Mouse (Mus musculus): ENCODE results near the gene Rasgef1b. TPM values are rescaled to one million over a fixed set of nuclear protein-coding genes. Genes with fewer than 3 reads are reported as not detected.

Rasgef1b gene
- polyA plus RNA-seq, 1 experiment from 2014 or later: 8.5 TPM

DNA sequence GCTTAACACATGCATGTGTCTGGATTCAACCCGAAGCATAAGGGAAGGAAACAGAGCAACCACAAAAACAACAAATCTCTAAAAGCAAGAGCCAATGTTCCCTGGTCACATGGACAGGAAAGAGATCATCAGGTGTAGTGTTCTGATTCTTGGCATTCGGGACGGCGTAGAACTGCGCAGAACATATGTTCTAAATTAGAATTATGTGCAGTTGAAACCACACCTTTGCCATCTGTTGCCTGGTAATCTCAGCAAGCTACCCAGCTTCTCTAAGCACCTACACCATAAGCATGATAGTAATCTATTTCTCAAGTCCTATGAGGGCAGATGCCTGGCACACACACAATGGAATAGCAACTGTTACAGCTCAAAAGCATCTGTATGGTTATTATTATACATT lies 27.1 kb downstream of the Rasgef1b start:
- WGBS: 49% methylated on average over 5 of the region's 5 CpGs
- H3K9ac ChIP-seq: no peak overlapping the region

DNA sequence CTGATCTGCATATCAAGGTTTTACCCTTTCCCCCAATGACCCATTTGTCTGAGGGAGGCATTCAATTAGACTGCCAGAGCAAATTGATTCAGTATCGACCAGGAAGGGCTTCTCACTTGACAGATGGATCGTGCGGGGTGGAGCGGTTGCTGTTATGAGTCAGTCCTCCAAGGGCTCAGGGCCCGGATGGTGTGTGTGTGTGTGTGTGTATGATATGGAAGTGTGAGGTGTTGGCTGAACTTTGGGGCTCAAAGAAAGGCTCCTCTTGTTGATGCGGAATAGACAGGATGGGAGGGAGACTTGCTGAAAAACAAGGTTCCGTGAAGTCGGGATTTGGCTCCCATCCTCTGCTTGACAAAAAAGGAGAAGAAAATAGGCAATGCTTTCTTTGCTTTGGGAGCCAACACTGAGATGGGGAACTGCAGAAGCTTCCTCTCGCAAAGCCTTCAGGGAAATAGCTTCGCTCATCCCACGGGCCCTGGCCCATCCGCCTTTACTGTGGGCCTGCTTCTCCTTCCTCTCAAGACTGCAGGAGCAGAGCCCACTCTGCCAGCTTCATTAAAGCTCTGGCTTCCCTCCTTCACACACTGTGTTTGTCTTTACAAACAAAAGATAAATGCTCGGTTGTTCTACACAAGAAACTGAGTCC lies 34.0 kb downstream of the Rasgef1b start:
- peaks cover 3% of the 10 kb centered on the region; the same call in 1 of the 2 replicates for H3K4me1 ChIP-seq
- no peak overlapping the region for H3K27ac ChIP-seq
- H3K4me3 ChIP-seq: no peak overlapping the region
- no peaks in the 10 kb centered on the region for H3K9me3 ChIP-seq
- no peaks in the 10 kb centered on the region for H3K36me3 ChIP-seq
- no peak for ATAC-seq (ENCODE audit: insufficient number of reproducible peaks, insufficient read depth, low FRiP score, low TSS enrichment, low read depth)
- no peak overlapping the region for H3K4me2 ChIP-seq
- H3K27me3 ChIP-seq: no peaks in the 10 kb centered on the region; the same call in 1 of the 2 replicates
- 80% methylated on average over 13 of the region's 13 CpGs for WGBS
- no peak overlapping the region for H3K9ac ChIP-seq

More for the DNA sequence above, 27.1 kb downstream of the Rasgef1b start:
- Histone ChIP-seq H3K4me1 (0 out of 2 replicates have a peak, but pooled peaks cover 3% of the 10 kb centered on the region), H3K36me3 (no peaks in the 10 kb centered on the region), H3K27me3 (no peaks in the 10 kb centered on the region), H3K9me3 (no peaks in the 10 kb centered on the region), H3K4me3 (no peak overlapping the region), H3K4me2 (no peak overlapping the region), H3K27ac (no peak overlapping the region)
- no peak for ATAC-seq (ENCODE audit: insufficient number of reproducible peaks, insufficient read depth, low FRiP score, low TSS enrichment, low read depth)

DNA sequence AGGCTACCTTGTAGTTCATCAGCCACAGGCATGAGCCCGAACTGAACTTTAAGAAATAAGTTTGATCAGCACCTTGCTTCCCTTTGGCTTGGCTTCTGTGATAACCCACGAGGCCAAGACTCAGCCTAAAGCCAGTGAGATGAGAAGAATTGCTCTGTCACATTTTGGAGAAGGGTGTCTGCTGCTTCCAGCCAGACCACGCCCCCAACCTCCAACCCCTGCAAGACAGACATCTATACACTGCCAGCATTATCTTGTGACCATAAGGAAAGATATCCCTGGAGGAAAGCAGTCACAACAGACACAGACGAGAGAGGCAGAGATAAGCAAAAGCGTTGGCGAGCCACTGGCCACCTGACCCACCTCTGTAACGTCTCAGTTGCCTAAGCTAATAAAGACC lies 39.0 kb downstream of the Rasgef1b start:
- peaks cover 5% of the 10 kb centered on the region; the same call in 1 of the 2 replicates for H3K4me1 ChIP-seq

DNA sequence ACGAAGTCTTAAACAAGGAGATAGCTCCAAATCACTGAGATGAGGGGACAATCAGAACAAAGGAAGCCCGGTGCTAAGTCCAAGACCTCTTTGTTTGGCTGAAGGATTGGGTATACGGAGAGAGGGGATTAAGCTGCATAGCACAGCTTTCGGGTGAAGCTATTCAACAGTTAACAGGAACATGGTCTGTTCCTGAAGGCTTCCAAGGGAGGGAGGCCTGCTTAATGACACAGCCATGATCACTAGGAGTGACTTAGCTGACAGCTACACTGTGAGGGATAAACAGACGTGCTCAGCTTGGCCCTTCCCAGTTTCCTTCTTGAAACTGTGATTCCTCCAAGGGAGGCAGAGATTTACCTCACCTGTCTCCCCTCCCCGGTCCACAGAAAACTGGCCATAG lies 41.0 kb downstream of the Rasgef1b start:
- peaks cover 5% of the 10 kb centered on the region; the same call in 1 of the 2 replicates for H3K4me1 ChIP-seq
- no peak for ATAC-seq (ENCODE audit: insufficient number of reproducible peaks, insufficient read depth, low FRiP score, low TSS enrichment, low read depth)
- H3K27ac ChIP-seq: no peak overlapping the region
- 22% methylated on average over 6 of the region's 6 CpGs for WGBS
- no peaks in the 10 kb centered on the region; the same call in 1 of the 2 replicates for H3K27me3 ChIP-seq
- no peaks in the 10 kb centered on the region for H3K36me3 ChIP-seq
- no peak overlapping the region for H3K9ac ChIP-seq
- H3K4me3 ChIP-seq: no peak overlapping the region
- H3K9me3 ChIP-seq: no peaks in the 10 kb centered on the region
- H3K4me2 ChIP-seq: no peak overlapping the region

More for the DNA sequence above, 39.0 kb downstream of the Rasgef1b start:
- H3K9ac ChIP-seq: no peak overlapping the region
- H3K27me3 ChIP-seq: no peaks in the 10 kb centered on the region; the same call in 1 of the 2 replicates
- no peak overlapping the region for H3K4me3 ChIP-seq
- H3K27ac ChIP-seq: no peak overlapping the region
- H3K4me2 ChIP-seq: no peak overlapping the region
- ATAC-seq (ENCODE audit: insufficient number of reproducible peaks, insufficient read depth, low FRiP score, low TSS enrichment, low read depth): no peak
- H3K36me3 ChIP-seq: no peaks in the 10 kb centered on the region
- H3K9me3 ChIP-seq: no peaks in the 10 kb centered on the region
- WGBS: 47% methylated on average over 7 of the region's 7 CpGs

DNA sequence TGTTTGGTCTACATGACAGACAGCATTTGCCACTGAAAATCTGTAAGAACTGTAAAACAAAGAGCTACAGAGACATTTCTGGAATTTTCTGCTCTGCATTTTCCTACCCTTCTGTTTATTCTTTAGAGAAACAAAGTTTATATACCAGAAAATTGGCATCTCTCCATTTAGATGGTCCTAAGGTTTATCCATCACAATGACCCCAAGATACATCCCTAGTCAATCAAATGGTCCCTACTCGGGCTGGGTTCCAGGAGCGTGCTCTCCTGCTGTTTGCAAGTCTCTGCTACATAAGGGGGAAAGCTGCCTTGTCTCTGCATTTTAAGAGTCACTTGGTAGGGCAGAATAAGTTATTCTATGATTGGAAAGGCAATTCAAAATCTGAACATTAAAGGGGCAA lies 44.8 kb downstream of the Rasgef1b start:
- Histone ChIP-seq H3K4me3 (no peak overlapping the region), H3K4me1 (no peaks in the 10 kb centered on the region), H3K9me3 (no peaks in the 10 kb centered on the region), H3K27ac (no peak overlapping the region), H3K9ac (no peak overlapping the region), H3K4me2 (no peak overlapping the region), H3K36me3 (no peaks in the 10 kb centered on the region), H3K27me3 (no peaks in the 10 kb centered on the region)
- WGBS: 45% methylated on average over 2 of the region's 2 CpGs
- no peak for ATAC-seq (ENCODE audit: insufficient number of reproducible peaks, insufficient read depth, low FRiP score, low TSS enrichment, low read depth)

DNA sequence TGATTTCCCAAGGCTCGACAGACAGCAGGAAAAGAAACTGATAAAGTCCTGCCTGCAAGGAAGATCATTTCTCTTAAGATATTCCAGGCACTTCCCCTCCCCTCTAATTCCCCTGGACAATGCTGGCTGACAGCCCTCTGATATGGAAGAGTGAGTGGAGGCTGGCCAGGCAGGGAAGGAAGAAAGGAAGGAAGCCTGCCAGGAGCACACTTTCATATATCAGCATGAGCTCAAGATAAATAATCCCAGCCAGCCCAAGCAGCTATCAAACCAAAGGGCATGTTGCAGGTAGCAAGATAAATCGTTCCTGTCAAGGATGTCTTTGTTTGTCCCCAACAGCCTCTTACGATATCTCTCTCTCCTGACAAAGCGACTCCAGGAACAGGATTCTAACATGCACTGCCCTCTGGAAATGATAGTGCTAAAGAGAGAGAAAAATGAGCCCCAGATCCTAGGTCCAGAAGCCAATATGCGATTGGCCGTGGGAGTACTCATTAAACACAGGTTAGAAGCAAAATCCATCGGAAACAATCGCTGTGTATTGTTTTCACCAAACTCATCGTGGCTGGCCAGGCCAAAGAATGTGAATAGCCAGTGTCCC lies 58.8 kb downstream of the Rasgef1b start:
- Histone ChIP-seq H3K4me3 (no peak overlapping the region), H3K36me3 (no peaks in the 10 kb centered on the region), H3K9me3 (no peaks in the 10 kb centered on the region), H3K27me3 (no peaks in the 10 kb centered on the region), H3K27ac (no peak overlapping the region), H3K9ac (no peak overlapping the region), H3K4me1 (peaks cover 6% of the 10 kb centered on the region; the same call in 1 of the 2 replicates), H3K4me2 (no peak overlapping the region)
- 77% methylated on average over 9 of the region's 9 CpGs for WGBS
- no peak for ATAC-seq (ENCODE audit: insufficient number of reproducible peaks, insufficient read depth, low FRiP score, low TSS enrichment, low read depth)

DNA sequence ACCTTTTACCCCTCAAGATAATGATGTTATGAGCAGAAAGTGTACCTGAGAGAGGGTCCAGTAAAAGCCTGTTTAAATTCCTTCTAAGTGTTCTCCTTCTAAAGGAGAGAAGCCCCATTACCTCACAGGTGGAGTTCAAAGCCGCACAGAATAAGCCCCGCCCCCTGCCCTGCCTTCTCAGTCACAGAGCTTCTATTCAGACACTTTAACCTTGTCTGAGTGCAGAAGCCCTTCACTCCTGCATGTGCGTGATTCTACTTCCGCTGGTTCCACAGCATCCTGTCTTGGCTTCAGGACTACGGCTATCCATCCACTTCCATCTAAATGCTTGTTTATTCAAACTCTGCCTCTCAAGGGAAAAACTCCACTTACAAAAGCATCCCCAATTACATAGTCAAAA lies 72.8 kb downstream of the Rasgef1b start:
- no peaks in the 10 kb centered on the region; the same call in 1 of the 2 replicates for H3K9me3 ChIP-seq
- no peaks in the 10 kb centered on the region for H3K27me3 ChIP-seq
- H3K36me3 ChIP-seq: no peaks in the 10 kb centered on the region
- no peak for ATAC-seq (ENCODE audit: insufficient number of reproducible peaks, insufficient read depth, low FRiP score, low TSS enrichment, low read depth)
- no peak overlapping the region for H3K4me2 ChIP-seq
- 45% methylated on average over 5 of the region's 5 CpGs for WGBS
- no peak overlapping the region for H3K27ac ChIP-seq
- H3K4me3 ChIP-seq: no peak overlapping the region
- 0 out of 2 replicates have a peak, but pooled peaks cover 3% of the 10 kb centered on the region for H3K4me1 ChIP-seq
- H3K9ac ChIP-seq: no peak overlapping the region

DNA sequence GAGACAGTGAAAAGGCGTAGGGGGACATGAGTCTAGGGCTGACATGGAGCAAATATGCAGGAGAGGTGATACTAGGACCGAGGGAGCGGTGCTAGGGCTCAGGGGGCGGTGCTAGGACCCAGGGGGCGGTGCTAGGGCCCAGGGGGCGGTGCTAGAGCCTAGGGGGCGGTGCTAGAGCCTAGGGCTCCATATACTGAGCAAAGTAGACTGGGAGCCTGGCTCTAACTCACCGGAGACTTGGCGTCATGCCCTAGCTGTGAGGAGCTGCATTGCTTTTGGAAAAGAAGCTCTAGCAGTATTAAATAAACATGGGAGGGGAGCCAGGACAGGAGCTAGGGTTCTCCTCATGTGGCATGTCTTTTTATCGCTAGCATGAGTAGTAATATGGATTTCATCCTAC lies 75.9 kb downstream of the Rasgef1b start:
- 0 out of 2 replicates have a peak, but pooled peaks cover 3% of the 10 kb centered on the region for H3K4me1 ChIP-seq
- H3K4me3 ChIP-seq: no peak overlapping the region
- no peaks in the 10 kb centered on the region for H3K27me3 ChIP-seq
- H3K9me3 ChIP-seq: no peaks in the 10 kb centered on the region; the same call in 1 of the 2 replicates
- H3K36me3 ChIP-seq: no peaks in the 10 kb centered on the region
- no peak for ATAC-seq (ENCODE audit: insufficient number of reproducible peaks, insufficient read depth, low FRiP score, low TSS enrichment, low read depth)
- WGBS: 78% methylated on average over 10 of the region's 10 CpGs
- H3K9ac ChIP-seq: no peak overlapping the region
- H3K27ac ChIP-seq: no peak overlapping the region
- H3K4me2 ChIP-seq: no peak overlapping the region

DNA sequence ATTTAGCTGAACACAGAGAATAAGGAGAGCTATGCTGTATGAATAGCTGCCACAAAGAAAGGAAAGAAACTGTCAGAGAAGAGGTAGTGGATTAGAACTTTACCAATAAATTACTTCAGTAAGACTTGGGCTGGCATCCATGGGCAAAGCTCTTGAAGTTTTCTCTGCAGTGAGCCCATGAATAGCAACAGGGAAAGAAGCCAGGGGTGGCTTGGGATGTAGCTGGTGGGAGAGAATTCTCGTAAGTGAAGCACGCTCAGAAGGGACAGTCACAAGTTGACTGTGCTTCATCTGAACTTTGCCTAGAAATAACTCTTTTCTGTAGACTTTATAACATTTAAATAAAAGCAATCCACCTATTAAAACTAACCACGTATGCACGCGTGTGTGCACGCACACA lies 87.5 kb downstream of the Rasgef1b start:
- ATAC-seq (ENCODE audit: insufficient number of reproducible peaks, insufficient read depth, low FRiP score, low TSS enrichment, low read depth): no peak
- WGBS: 67% methylated on average over 6 of the region's 6 CpGs
- H3K4me2 ChIP-seq: no peak overlapping the region
- H3K27ac ChIP-seq: no peak overlapping the region
- no peaks in the 10 kb centered on the region for H3K36me3 ChIP-seq
- H3K9ac ChIP-seq: no peak overlapping the region
- no peaks in the 10 kb centered on the region for H3K27me3 ChIP-seq
- no peak overlapping the region for H3K4me3 ChIP-seq
- peaks cover 6% of the 10 kb centered on the region; the same call in 1 of the 2 replicates for H3K4me1 ChIP-seq
- no peaks in the 10 kb centered on the region for H3K9me3 ChIP-seq

DNA sequence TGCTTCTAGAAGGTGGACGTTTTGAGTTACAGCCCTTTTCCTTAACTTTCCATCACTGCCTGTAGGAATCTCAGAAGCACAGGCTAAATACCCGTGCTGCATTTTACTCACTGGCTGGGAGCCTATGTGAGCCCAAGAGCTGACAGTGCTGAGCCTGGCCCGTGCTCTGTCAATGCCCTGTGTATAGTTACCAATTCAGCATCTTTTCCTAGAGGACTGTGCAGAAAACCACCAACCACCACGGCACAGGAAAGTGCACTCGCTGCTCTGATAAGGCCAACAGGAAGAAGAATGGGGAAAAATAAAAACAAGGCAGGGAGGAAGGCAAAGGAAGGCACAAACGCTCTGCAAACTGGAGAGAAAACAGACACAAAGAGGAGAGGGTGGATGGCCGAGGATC lies 92.3 kb downstream of the Rasgef1b start:
- Histone ChIP-seq H3K27ac (no peak overlapping the region), H3K27me3 (no peaks in the 10 kb centered on the region), H3K9me3 (no peaks in the 10 kb centered on the region), H3K4me2 (no peak overlapping the region), H3K9ac (no peak overlapping the region), H3K36me3 (no peaks in the 10 kb centered on the region), H3K4me1 (no peaks in the 10 kb centered on the region; the same call in 1 of the 2 replicates), H3K4me3 (no peak overlapping the region)
- ATAC-seq (ENCODE audit: insufficient number of reproducible peaks, insufficient read depth, low FRiP score, low TSS enrichment, low read depth): no peak
- 39% methylated on average over 7 of the region's 7 CpGs for WGBS

DNA sequence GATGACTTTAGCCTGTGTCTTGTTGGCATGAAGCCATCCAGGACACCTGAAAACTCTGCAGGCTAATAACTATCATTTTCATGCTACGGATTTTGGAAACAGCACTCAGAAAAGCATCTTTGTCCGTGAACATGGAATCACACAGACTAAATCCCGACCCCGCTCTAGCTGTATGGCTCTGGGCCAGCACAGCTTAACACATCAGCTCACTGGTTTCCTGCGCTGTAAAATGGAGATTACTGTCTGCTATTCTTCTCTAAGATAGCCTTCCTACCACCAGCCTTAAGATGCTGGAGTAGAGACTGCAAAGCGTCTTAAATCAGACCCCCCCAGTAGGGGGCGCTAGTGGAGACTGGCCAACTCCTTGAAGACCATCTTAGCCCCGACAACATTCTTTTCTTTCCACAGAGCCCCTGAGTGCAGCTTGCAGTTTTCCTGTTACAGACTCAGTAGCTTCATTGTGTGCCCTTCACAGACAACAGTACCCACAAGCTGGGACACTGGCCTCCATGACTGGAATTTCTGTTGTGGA lies 94.8 kb downstream of the Rasgef1b start:
- H3K4me3 ChIP-seq: no peak overlapping the region
- H3K9me3 ChIP-seq: no peaks in the 10 kb centered on the region
- H3K9ac ChIP-seq: no peak overlapping the region
- no peak overlapping the region for H3K27ac ChIP-seq
- ATAC-seq (ENCODE audit: insufficient number of reproducible peaks, insufficient read depth, low FRiP score, low TSS enrichment, low read depth): no peak
- no peaks in the 10 kb centered on the region; the same call in 1 of the 2 replicates for H3K4me1 ChIP-seq
- H3K27me3 ChIP-seq: no peaks in the 10 kb centered on the region
- no peak overlapping the region for H3K4me2 ChIP-seq
- no peaks in the 10 kb centered on the region for H3K36me3 ChIP-seq
- 68% methylated on average over 8 of the region's 8 CpGs for WGBS

DNA sequence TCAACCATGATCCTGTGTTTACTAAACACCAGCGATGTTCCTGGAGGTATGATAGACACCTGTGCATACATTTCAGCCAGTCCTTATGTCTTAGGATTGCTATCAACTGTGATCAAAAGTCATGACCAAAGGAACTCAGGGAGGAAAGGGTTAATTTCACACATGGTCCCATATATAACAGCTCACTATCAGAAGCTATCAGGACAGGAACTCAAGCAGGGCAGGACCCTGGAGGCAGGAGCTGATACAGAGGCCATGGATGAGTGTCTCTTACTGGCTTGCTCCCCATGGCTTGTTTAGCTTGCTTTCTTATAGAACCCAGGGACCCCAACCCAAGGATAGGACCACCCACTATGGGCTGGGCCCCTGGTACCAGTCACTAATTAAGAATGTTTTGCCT lies 95.3 kb downstream of the Rasgef1b start:
- ATAC-seq (ENCODE audit: insufficient number of reproducible peaks, insufficient read depth, low FRiP score, low TSS enrichment, low read depth): no peak
- Histone ChIP-seq H3K9me3 (no peaks in the 10 kb centered on the region), H3K27ac (no peak overlapping the region), H3K9ac (no peak overlapping the region), H3K36me3 (no peaks in the 10 kb centered on the region), H3K27me3 (no peaks in the 10 kb centered on the region), H3K4me1 (no peaks in the 10 kb centered on the region; the same call in 1 of the 2 replicates), H3K4me2 (no peak overlapping the region), H3K4me3 (no peak overlapping the region)
- WGBS: 95% methylated on average over 1 of the region's 1 CpGs
